Mouse (Mus musculus): ENCODE measurements around the gene Ypel5. TPM values are rescaled to one million over a fixed set of nuclear protein-coding genes. Genes with fewer than 3 reads are reported as not detected.

The Ypel5 gene
- 41.5 and 41.7 TPM in 2 replicates for polyA plus RNA-seq (2012; rRNA removed)

DNA sequence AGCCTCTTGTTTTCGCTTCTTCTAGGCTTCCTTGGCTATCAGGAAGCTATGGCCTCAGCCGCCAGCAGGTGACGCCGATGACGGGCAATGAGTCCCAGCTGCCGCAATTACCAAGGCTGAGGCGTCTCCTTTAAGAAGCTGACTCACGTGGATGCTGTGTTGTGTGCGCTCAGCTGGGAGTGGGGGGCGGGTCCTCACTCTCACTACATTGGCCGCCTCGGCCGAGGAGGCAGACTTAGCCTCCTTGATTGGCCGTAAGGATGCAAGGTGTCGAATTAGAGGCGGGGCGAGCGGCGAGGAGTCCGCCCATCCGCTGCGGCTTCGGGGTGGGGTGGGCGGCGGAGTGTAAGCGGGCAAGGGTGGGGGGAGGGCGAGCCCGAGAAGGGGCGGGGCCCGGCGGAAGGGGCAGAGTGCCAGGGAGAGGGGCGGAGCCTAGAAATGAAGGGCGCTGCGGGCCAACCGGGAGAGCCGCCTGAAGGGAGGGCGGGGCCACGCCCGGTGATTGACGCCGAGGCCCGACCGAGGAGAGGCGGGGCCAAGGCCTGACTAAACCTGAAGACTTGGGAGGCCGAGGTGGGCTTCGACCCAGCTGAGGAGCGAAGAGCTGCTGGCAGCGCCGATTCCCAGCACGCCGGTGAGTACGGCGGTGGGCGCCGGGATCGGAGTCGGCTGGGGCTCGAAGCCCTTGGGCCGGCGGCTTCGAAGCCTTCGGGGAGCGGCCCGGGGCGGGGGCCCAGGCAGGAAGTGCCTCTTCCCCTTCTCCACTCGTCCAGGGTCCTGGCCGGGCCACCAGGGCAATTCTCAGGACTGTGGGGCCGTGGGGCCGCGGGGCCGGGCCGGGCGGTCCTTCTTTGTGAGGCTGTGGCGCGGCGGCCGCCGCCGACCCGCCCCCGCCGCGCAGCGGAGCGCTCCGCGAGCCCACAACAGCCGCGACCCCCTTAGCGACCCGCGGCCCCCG lies at the start of gene Ypel5:
Ypel5 (plus strand) TSS at position 296 of the 958 bp plus-strand sequence.
- no peak for DNase-seq (ENCODE audit: low read depth)

- DNase-seq (ENCODE audit: low read depth) = no peak
Measured at GRCm38 (mm10) chr17:72787886-72788436, 48.3 kb upstream of the Ypel5 start.

GRCm38 (mm10) chr17:72793278-72793677 lies 43.0 kb upstream of the Ypel5 start:
- no peak for DNase-seq (ENCODE audit: low read depth)

- DNase-seq (ENCODE audit: low read depth) = no peak
Measured at GRCm38 (mm10) chr17:72794660-72795059, 41.6 kb upstream of the Ypel5 start.

- DNase-seq (ENCODE audit: low read depth) = no peak
Measured at GRCm38 (mm10) chr17:72795392-72796047, 40.7 kb upstream of the Ypel5 start.

- DNase-seq (ENCODE audit: low read depth) = no peak
Measured at GRCm38 (mm10) chr17:72796506-72796905, 39.7 kb upstream of the Ypel5 start.

GRCm38 (mm10) chr17:72797867-72798266 lies 38.4 kb upstream of the Ypel5 start:
- no peak for DNase-seq (ENCODE audit: low read depth)

DNA sequence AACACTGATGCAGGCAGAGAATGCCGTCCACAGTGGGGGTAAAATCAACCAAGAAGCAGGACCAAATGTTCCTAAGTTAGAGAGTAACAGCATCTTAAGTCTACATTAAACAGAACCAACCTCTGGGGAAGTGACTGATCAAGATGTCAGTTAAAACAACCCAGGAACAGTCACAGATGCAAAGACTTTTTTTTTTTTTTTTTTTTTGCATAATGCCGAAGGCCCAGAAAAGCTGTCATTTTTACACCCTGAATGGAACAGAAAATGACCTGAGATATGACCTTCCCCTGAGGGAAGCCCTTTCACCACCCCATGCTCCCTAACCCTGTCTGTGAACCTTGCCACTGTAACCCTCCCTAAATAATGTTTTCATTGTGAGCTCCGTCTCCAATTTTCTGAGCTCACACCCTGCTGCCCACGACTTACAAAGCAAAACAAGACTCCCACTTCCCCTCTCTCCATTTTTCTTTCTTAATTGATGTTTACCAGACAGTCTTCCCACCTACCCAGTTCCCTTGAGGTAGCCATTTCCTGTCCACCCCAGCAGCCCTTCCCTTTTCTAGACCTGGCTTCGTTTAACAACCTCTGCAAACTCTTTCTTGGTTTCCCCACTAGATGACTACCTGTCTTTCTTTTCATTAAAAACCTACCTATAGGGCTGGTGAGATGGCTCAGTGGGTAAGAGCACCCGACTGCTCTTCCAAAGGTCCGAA lies 26.2 kb upstream of the Ypel5 start:
- DNase-seq (ENCODE audit: low read depth) = no peak

- DNase-seq (ENCODE audit: low read depth) = no peak
Measured at GRCm38 (mm10) chr17:72813419-72814315, 22.6 kb upstream of the Ypel5 start.

DNA sequence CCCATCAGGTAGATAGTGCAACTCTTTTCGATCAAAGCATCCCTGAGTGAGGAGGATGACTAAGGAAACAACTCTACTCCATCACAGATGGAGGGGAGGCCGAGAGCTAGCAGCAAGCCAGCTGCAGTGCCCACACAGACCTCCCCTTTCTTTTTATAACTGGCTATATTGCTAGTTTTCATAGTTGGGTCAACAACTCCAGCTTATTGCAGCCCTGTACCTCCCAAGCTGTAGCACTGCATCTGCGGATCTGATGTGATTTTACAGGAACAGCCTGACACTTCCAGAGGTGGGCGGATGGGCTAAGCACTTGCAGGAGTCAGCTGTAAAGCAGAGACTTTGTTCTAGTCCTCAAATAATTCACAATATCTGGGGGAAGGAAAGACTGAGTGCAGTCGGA lies 18.7 kb upstream of the Ypel5 start:
- no peak for DNase-seq (ENCODE audit: low read depth)

DNA sequence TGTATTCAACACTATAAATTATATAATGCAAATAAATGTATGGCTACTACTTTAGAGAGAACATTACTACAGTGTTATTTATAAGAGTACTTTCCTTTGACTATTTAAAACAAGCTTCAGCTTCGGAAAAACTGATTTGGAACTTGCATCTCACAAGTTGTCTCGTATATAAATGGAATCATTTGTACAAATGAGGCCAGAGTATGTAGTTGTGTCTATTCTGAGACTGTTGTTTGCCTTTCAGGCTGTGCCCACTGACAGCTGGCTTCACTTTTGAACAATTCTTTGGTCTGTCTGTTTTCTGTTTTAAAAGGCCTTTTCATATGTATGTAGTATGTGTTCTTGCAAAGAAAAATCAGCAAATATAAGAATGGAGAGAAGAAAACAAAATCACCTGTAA lies 16.5 kb upstream of the Ypel5 start:
- no peak for DNase-seq (ENCODE audit: low read depth)

- DNase-seq (ENCODE audit: low read depth) = no peak
Measured at GRCm38 (mm10) chr17:72820425-72820824, 15.8 kb upstream of the Ypel5 start.

- no peak for DNase-seq (ENCODE audit: low read depth)
Measured at GRCm38 (mm10) chr17:72821923-72822322, 14.3 kb upstream of the Ypel5 start.

GRCm38 (mm10) chr17:72826916-72827534 lies 9.2 kb upstream of the Ypel5 start:
- DNase-seq (ENCODE audit: low read depth) = no peak

GRCm38 (mm10) chr17:72828027-72828678 lies 8.1 kb upstream of the Ypel5 start:
- no peak for DNase-seq (ENCODE audit: low read depth)

- DNase-seq (ENCODE audit: low read depth) = no peak
Measured at GRCm38 (mm10) chr17:72828687-72829086, 7.6 kb upstream of the Ypel5 start.

- no peak for DNase-seq (ENCODE audit: low read depth)
Measured at GRCm38 (mm10) chr17:72837140-72837712, 973 bp downstream of the Ypel5 start.

- DNase-seq (ENCODE audit: low read depth) = no peak
Measured at GRCm38 (mm10) chr17:72837824-72838474, 1.7 kb downstream of the Ypel5 start.

GRCm38 (mm10) chr17:72839000-72839399 lies 2.7 kb downstream of the Ypel5 start:
- DNase-seq (ENCODE audit: low read depth) = no peak

Measured in gonadal fat pad, adult 2 months (tissue).